Mouse (Mus musculus): Measurements from ENCODE around the gene Anapc1. TPM values are rescaled to one million over a fixed set of nuclear protein-coding genes. Genes with fewer than 3 reads are reported as not detected.

The Anapc1 gene
- polyA plus RNA-seq, 1 experiment from 2014 or later, result 57.4 TPM

GRCm38 (mm10) chr2:128693236-128693635 is 6.0 kb upstream of the Anapc1 start:
- Histone ChIP-seq H3K27ac (replicated peaks; ENCODE audit: low read depth, low read length) (no peak overlapping the region), H3K4me3 (ENCODE audit: low read depth, low read length) (no peak overlapping the region), H3K9ac (ENCODE audit: low read depth, low read length) (no peak overlapping the region), H3K9me3 (ENCODE audit: control insufficient read depth, low read length) (no peaks in the 10 kb centered on the region), H3K27me3 (replicated peaks; ENCODE audit: control insufficient read depth, insufficient read depth, low read length) (no peaks in the 10 kb centered on the region), H3K4me1 (ENCODE audit: control insufficient read depth, insufficient read depth, low read length) (no peaks in the 10 kb centered on the region), H3K36me3 (ENCODE audit: control insufficient read depth, insufficient read depth, low read length) (no peaks in the 10 kb centered on the region), H3K4me2 (ENCODE audit: low read depth, low read length) (no peak overlapping the region)
- ATAC-seq (ENCODE audit: low read depth), result no peak
- no peak for DNase-seq (ENCODE audit: low spot score)
- 66% methylated on average over 4 of the region's 4 CpGs for WGBS

- no peak overlapping the region; the same call in 1 of the 2 replicates for H3K9ac ChIP-seq (ENCODE audit: low read depth, low read length)
- 81% methylated on average over 10 of the region's 10 CpGs for WGBS
- DNase-seq (ENCODE audit: low spot score), result no peak
These were observed 5.6 kb upstream of the Anapc1 start for GRCm38 (mm10) chr2:128692771-128693170.

GRCm38 (mm10) chr2:128692336-128692735 is 5.1 kb upstream of the Anapc1 start:
- Histone ChIP-seq H3K4me3 (ENCODE audit: low read depth, low read length) (no peak overlapping the region), H3K27me3 (replicated peaks; ENCODE audit: control insufficient read depth, insufficient read depth, low read length) (no peaks in the 10 kb centered on the region), H3K27ac (replicated peaks; ENCODE audit: low read depth, low read length) (no peak overlapping the region), H3K9me3 (ENCODE audit: control insufficient read depth, low read length) (no peaks in the 10 kb centered on the region), H3K4me2 (ENCODE audit: low read depth, low read length) (no peak overlapping the region), H3K4me1 (ENCODE audit: control insufficient read depth, insufficient read depth, low read length) (no peaks in the 10 kb centered on the region), H3K9ac (ENCODE audit: low read depth, low read length) (no peak overlapping the region; the same call in 1 of the 2 replicates), H3K36me3 (ENCODE audit: control insufficient read depth, insufficient read depth, low read length) (no peaks in the 10 kb centered on the region)
- WGBS, result 53% methylated on average over 14 of the region's 14 CpGs
- peak; percentile 38; the same call in 1 of the 2 replicates for ATAC-seq (ENCODE audit: low read depth)
- no peak for DNase-seq (ENCODE audit: low spot score)

More at GRCm38 (mm10) chr2:128692771-128693170, 5.6 kb upstream of the Anapc1 start:
- no peak for ATAC-seq (ENCODE audit: low read depth)
- H3K9me3 ChIP-seq (ENCODE audit: control insufficient read depth, low read length), result no peaks in the 10 kb centered on the region
- H3K4me3 ChIP-seq (ENCODE audit: low read depth, low read length), result no peak overlapping the region
- no peak overlapping the region for H3K27ac ChIP-seq (replicated peaks; ENCODE audit: low read depth, low read length)
- no peak overlapping the region for H3K4me2 ChIP-seq (ENCODE audit: low read depth, low read length)
- H3K27me3 ChIP-seq (replicated peaks; ENCODE audit: control insufficient read depth, insufficient read depth, low read length), result no peaks in the 10 kb centered on the region
- H3K36me3 ChIP-seq (ENCODE audit: control insufficient read depth, insufficient read depth, low read length), result no peaks in the 10 kb centered on the region
- no peaks in the 10 kb centered on the region for H3K4me1 ChIP-seq (ENCODE audit: control insufficient read depth, insufficient read depth, low read length)

GRCm38 (mm10) chr2:128687558-128688120 is 448 bp upstream of the Anapc1 start:
- peak overlapping the region; percentile 89 for H3K27ac ChIP-seq (replicated peaks; ENCODE audit: low read depth, low read length)
- H3K9ac ChIP-seq (ENCODE audit: low read depth, low read length), result peak overlapping the region; percentile 98
- WGBS, result 40% methylated on average over 10 of the region's 10 CpGs
- no peaks in the 10 kb centered on the region for H3K9me3 ChIP-seq (ENCODE audit: control insufficient read depth, low read length)
- peak overlapping the region; percentile 83 for H3K4me2 ChIP-seq (ENCODE audit: low read depth, low read length)
- H3K36me3 ChIP-seq (ENCODE audit: control insufficient read depth, insufficient read depth, low read length), result peaks cover 24% of the 10 kb centered on the region
- ATAC-seq (ENCODE audit: low read depth) (peak; percentile 87), DNase-seq (ENCODE audit: low spot score) (peak; percentile 88)
- peak overlapping the region; percentile 97 for H3K4me3 ChIP-seq (ENCODE audit: low read depth, low read length)
- H3K27me3 ChIP-seq (replicated peaks; ENCODE audit: control insufficient read depth, insufficient read depth, low read length), result no peaks in the 10 kb centered on the region
- peaks cover 9% of the 10 kb centered on the region for H3K4me1 ChIP-seq (ENCODE audit: control insufficient read depth, insufficient read depth, low read length)

GRCm38 (mm10) chr2:128680661-128681060 is 6.5 kb downstream of the Anapc1 start:
- Histone ChIP-seq H3K9me3 (ENCODE audit: control insufficient read depth, low read length) (no peaks in the 10 kb centered on the region), H3K4me1 (ENCODE audit: control insufficient read depth, insufficient read depth, low read length) (peaks cover under 1% of the 10 kb centered on the region; the same call in 1 of the 2 replicates), H3K9ac (ENCODE audit: low read depth, low read length) (no peak overlapping the region), H3K4me2 (ENCODE audit: low read depth, low read length) (no peak overlapping the region), H3K27me3 (replicated peaks; ENCODE audit: control insufficient read depth, insufficient read depth, low read length) (no peaks in the 10 kb centered on the region), H3K27ac (replicated peaks; ENCODE audit: low read depth, low read length) (no peak overlapping the region), H3K4me3 (ENCODE audit: low read depth, low read length) (no peak overlapping the region), H3K36me3 (ENCODE audit: control insufficient read depth, insufficient read depth, low read length) (peaks cover 79% of the 10 kb centered on the region)
- DNase-seq (ENCODE audit: low spot score) (no peak), ATAC-seq (ENCODE audit: low read depth) (no peak)
- 61% methylated on average over 4 of the region's 4 CpGs for WGBS

GRCm38 (mm10) chr2:128620578-128620977 is 66.6 kb downstream of the Anapc1 start:
- Histone ChIP-seq H3K9me3 (ENCODE audit: control insufficient read depth, low read length) (no peaks in the 10 kb centered on the region), H3K27me3 (replicated peaks; ENCODE audit: control insufficient read depth, insufficient read depth, low read length) (no peaks in the 10 kb centered on the region), H3K27ac (replicated peaks; ENCODE audit: low read depth, low read length) (no peak overlapping the region), H3K4me2 (ENCODE audit: low read depth, low read length) (no peak overlapping the region), H3K36me3 (ENCODE audit: control insufficient read depth, insufficient read depth, low read length) (peaks cover 94% of the 10 kb centered on the region), H3K4me3 (ENCODE audit: low read depth, low read length) (no peak overlapping the region), H3K9ac (ENCODE audit: low read depth, low read length) (no peak overlapping the region), H3K4me1 (ENCODE audit: control insufficient read depth, insufficient read depth, low read length) (no peaks in the 10 kb centered on the region)
- ATAC-seq (ENCODE audit: low read depth), result no peak
- 97% methylated on average over 1 of the region's 1 CpGs for WGBS
- DNase-seq (ENCODE audit: low spot score), result no peak

GRCm38 (mm10) chr2:128615366-128615765 is 71.8 kb downstream of the Anapc1 start:
- Histone ChIP-seq H3K36me3 (ENCODE audit: control insufficient read depth, insufficient read depth, low read length) (peaks cover 96% of the 10 kb centered on the region), H3K4me1 (ENCODE audit: control insufficient read depth, insufficient read depth, low read length) (no peaks in the 10 kb centered on the region)
- WGBS, result 86% methylated on average over 4 of the region's 4 CpGs

GRCm38 (mm10) chr2:128613365-128613764 is 73.8 kb downstream of the Anapc1 start:
- H3K4me1 ChIP-seq (ENCODE audit: control insufficient read depth, insufficient read depth, low read length), result no peaks in the 10 kb centered on the region
- no peaks in the 10 kb centered on the region for H3K27me3 ChIP-seq (replicated peaks; ENCODE audit: control insufficient read depth, insufficient read depth, low read length)
- H3K9ac ChIP-seq (ENCODE audit: low read depth, low read length), result no peak overlapping the region
- no peak overlapping the region for H3K4me2 ChIP-seq (ENCODE audit: low read depth, low read length)
- 79% methylated on average over 5 of the region's 5 CpGs for WGBS
- H3K27ac ChIP-seq (replicated peaks; ENCODE audit: low read depth, low read length), result no peak overlapping the region
- peaks cover 86% of the 10 kb centered on the region for H3K36me3 ChIP-seq (ENCODE audit: control insufficient read depth, insufficient read depth, low read length)
- H3K9me3 ChIP-seq (ENCODE audit: control insufficient read depth, low read length), result no peaks in the 10 kb centered on the region
- DNase-seq (ENCODE audit: low spot score), result peak; percentile 9
- H3K4me3 ChIP-seq (ENCODE audit: low read depth, low read length), result no peak overlapping the region
- ATAC-seq (ENCODE audit: low read depth), result no peak

More at GRCm38 (mm10) chr2:128615366-128615765, 71.8 kb downstream of the Anapc1 start:
- no peaks in the 10 kb centered on the region for H3K9me3 ChIP-seq (ENCODE audit: control insufficient read depth, low read length)
- H3K4me2 ChIP-seq (ENCODE audit: low read depth, low read length), result no peak overlapping the region
- DNase-seq (ENCODE audit: low spot score) (no peak), ATAC-seq (ENCODE audit: low read depth) (no peak)
- H3K9ac ChIP-seq (ENCODE audit: low read depth, low read length), result no peak overlapping the region
- no peak overlapping the region for H3K27ac ChIP-seq (replicated peaks; ENCODE audit: low read depth, low read length)
- H3K27me3 ChIP-seq (replicated peaks; ENCODE audit: control insufficient read depth, insufficient read depth, low read length), result no peaks in the 10 kb centered on the region
- H3K4me3 ChIP-seq (ENCODE audit: low read depth, low read length), result no peak overlapping the region

- ATAC-seq (ENCODE audit: low read depth) (no peak), DNase-seq (ENCODE audit: low spot score) (no peak)
- Histone ChIP-seq H3K27ac (replicated peaks; ENCODE audit: low read depth, low read length) (no peak overlapping the region), H3K4me1 (ENCODE audit: control insufficient read depth, insufficient read depth, low read length) (no peaks in the 10 kb centered on the region), H3K9me3 (ENCODE audit: control insufficient read depth, low read length) (no peaks in the 10 kb centered on the region; the same call in 1 of the 2 replicates), H3K9ac (ENCODE audit: low read depth, low read length) (no peak overlapping the region), H3K27me3 (replicated peaks; ENCODE audit: control insufficient read depth, insufficient read depth, low read length) (no peaks in the 10 kb centered on the region), H3K4me2 (ENCODE audit: low read depth, low read length) (no peak overlapping the region), H3K4me3 (ENCODE audit: low read depth, low read length) (no peak overlapping the region), H3K36me3 (ENCODE audit: control insufficient read depth, insufficient read depth, low read length) (peaks cover 75% of the 10 kb centered on the region)
- 93% methylated on average over 7 of the region's 7 CpGs for WGBS
These were observed 74.9 kb downstream of the Anapc1 start for GRCm38 (mm10) chr2:128612275-128612674.
